Mouse (Mus musculus) WW6 (cell line): Measurements from ENCODE around the gene Rhox9.
"Not testable (repeated sequence)": the region's sequence is repeated elsewhere in the genome, so short reads cannot be mapped to it uniquely, and the experiment has no call there.

ENCODE experiments used
- DNase-seq: peaks from one replicate; pipeline ENCODE4 v3.0.0-alpha.2; 2013; ENCODE audit warnings: low read depth, low spot score

Gene Rhox9

GRCm38 (mm10) chrX:37901670-37902069, at the start of gene Rhox9:
Gene Rhox9, minus strand, starts transcription at chrX:37901770.
- not testable (repeated sequence) for DNase-seq

GRCm38 (mm10) chrX:37916311-37916710, 14.7 kb upstream of the Rhox9 start:
- DNase-seq, result no peak

- DNase-seq, result no peak
These were observed 7.0 kb upstream of the Rhox9 start for GRCm38 (mm10) chrX:37908581-37908980.

DNA sequence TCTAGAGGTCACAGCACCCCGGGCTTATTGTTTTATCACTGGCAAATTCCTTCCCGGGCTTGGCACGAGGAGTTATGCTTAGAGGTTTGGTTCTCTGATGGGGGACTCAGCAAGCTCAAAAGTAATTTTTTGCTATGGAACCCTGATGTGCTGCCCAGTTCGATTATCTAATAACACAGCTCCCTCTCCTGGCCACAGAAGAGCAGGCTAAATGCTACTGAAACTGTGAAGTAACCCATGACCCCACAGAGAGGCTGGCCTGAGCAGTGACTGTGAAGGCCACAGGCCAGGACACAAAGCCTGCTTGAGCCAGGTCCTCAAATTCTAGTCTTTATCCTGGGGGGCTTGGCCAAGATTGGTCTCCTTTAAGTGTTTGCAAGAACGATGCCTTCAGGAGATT, 2.2 kb upstream of the Rhox9 start:
- no peak for DNase-seq

GRCm38 (mm10) chrX:37897132-37897531, 4.4 kb downstream of the Rhox9 start, which contains the start of gene Rhox7b:
Gene Rhox7b, minus strand, starts transcription at chrX:37897232.
- not testable (repeated sequence) for DNase-seq

GRCm38 (mm10) chrX:37878844-37879243, 22.7 kb downstream of the Rhox9 start, which contains the start of gene Rhox8:
Gene Rhox8, minus strand, starts transcription at chrX:37878944.
- DNase-seq, result no peak

DNA sequence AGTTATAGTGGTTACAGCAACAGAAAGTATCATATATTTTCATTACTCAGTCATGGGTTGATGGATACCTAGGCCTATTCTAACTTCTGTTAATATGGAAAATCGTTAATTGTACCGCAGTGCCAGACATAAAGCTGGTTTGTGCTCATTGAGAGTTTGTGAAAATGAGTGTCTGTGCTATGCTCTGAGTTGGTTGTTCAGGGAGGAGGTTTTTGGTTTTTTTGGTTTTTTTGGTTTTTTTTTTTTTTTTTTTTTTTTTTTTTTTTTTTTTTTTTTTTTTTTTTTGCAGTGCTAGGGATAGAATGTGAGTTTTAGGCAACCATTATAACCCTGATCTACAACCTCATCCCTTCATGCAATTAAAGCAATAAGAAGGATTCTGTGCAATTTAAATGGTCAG, 29.9 kb downstream of the Rhox9 start:
- no peak for DNase-seq
